Mouse (Mus musculus) liver, postnatal 0 days (tissue): ENCODE data around the gene Zbtb5.
"Not testable (repeated sequence)": the region's sequence is repeated elsewhere in the genome, so short reads cannot be mapped to it uniquely, and the experiment has no call there.

ENCODE experiments used
- CTCF ChIP-seq: sonication (generic); IDR thresholded peaks from 2 replicates; pipeline ENCODE4 v1.5.1; 2016; ENCODE audit warnings: antibody characterized with exemption, low read depth
- EP300 ChIP-seq: IDR thresholded peaks from 2 replicates; pipeline ENCODE4 v1.6.1; 2016; ENCODE audit warnings: antibody characterized with exemption, low read depth, mild to moderate bottlenecking

DNA sequence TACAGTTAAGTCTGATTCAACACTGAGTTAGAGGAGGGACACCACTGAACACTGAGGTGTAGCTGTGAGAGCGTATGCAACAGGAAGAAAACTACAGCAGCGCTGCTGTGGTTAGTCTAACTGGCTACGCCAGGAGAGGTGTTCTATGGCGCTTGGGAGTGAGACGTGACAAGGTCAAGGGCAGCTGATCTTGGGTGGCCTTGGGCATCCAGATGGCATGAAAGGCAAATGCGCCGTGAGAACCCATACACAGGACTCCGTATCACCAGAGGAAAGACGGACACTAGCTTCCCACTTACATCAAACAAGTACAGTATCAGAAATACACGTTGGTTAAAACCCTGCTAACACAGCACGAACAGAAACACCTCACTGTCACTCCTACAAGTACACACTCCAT lies 19.9 kb downstream of the Zbtb5 start:
- TF ChIP-seq EP300, CTCF: not testable (repeated sequence)
